Mouse (Mus musculus) bone marrow macrophage, adult 2 months (primary cell): Measurements from ENCODE around the gene Olfr411.

Experiments used
- CTCF ChIP-seq: IDR thresholded peaks from 2 replicates; pipeline ENCODE4 v1.5.1; 2012; ENCODE audit warnings: low read depth, mild to moderate bottlenecking, low read length, moderate library complexity
- POLR2A ChIP-seq: IDR thresholded peaks from 2 replicates; pipeline ENCODE4 v1.6.1; 2012; ENCODE audit warnings: mild to moderate bottlenecking, low read depth, low read length, borderline replicate concordance

- TF ChIP-seq CTCF (no peak), POLR2A (no peak)
Observed at GRCm38 (mm10) chr11:74395583-74395982, 43.1 kb upstream of the Olfr411 start.
